Mouse (Mus musculus) cerebellum, adult 2 months (tissue): ENCODE data around the gene Ahnak.

Source experiments
- CTCF ChIP-seq: fragments of 200-500 bp; IDR thresholded peaks from 2 replicates; pipeline ENCODE4 v1.5.1; 2011; ENCODE audit warnings: low read depth, mild to moderate bottlenecking, control low read depth, low read length, moderate library complexity, borderline replicate concordance; ENCODE audit not compliant: insufficient read depth
- POLR2A ChIP-seq: fragments of 200-500 bp; IDR thresholded peaks from 2 replicates; pipeline ENCODE4 v1.6.1; 2011; ENCODE audit warnings: low read length, control low read depth, borderline replicate concordance; ENCODE audit not compliant: insufficient read depth

- TF ChIP-seq CTCF (no peak), POLR2A (no peak)
These were observed 45.4 kb downstream of the Ahnak start for GRCm38 (mm10) chr19:9034480-9034879.
